Mouse (Mus musculus) spleen, postnatal 0 days (tissue): ENCODE results near the gene Vmn2r66. TPM values are rescaled to one million over a fixed set of nuclear protein-coding genes. Genes with fewer than 3 reads are reported as not detected.

Source experiments
- polyA plus RNA-seq: library from polyadenylated mRNA; unstranded; fragments of >200 nt; fragmentation: Nextera tagmentation; extraction: Ambion mirVana; gene quantifications from 2 replicates; pipeline ENCODE4 v1.2.1, GENCODE M21; 2015

Gene Vmn2r66
- not detected in 2 replicates for polyA plus RNA-seq

GRCm38 (mm10) chr7:85012168-85012567 lies at the start of gene Vmn2r66:
Vmn2r66 (minus strand) TSS chr7:85012268.

GRCm38 (mm10) chr7:84964015-84964414 lies 48.1 kb downstream of the Vmn2r66 start, which contains the start of gene Vmn2r65:
Vmn2r65 (minus strand) TSS chr7:84964115.

Other genes starting within 250 kb of the Vmn2r66 start
- gene Olfr291, start 158.7 kb downstream of the Vmn2r66 start, polyA plus RNA-seq: not detected in 2 replicates
- not detected in 2 replicates for gene Vmn2r65, start 48.2 kb downstream of the Vmn2r66 start, polyA plus RNA-seq
- gene Vmn2r67, start 143.7 kb upstream of the Vmn2r66 start, polyA plus RNA-seq: not detected in 2 replicates
- not detected in 2 replicates for gene Vmn2r68, start 225.5 kb upstream of the Vmn2r66 start, polyA plus RNA-seq